Mouse (Mus musculus) megakaryocyte, embryonic 14.5 days (primary cell): Measurements from ENCODE around the gene Il1rap.

Experiments used
- FLI1 ChIP-seq: IDR thresholded peaks from 2 replicates; pipeline ENCODE4 v1.6.1; 2012; ENCODE audit warnings: low read length, inconsistent platforms, mixed read lengths
- GATA1 ChIP-seq: IDR thresholded peaks from 3 replicates; pipeline ENCODE4 v1.6.1; 2012; ENCODE audit warnings: mixed read lengths, low read length, inconsistent platforms, borderline replicate concordance

GRCm38 (mm10) chr16:26581048-26581912 is at the start of gene Il1rap:
- TF ChIP-seq GATA1: no peak
- TF ChIP-seq FLI1: no peak
